Mouse (Mus musculus) embryo, embryonic 9.5 days (tissue): ENCODE measurements around the gene Tlr11.

ENCODE experiments used
- DNase-seq: peaks from one replicate; pipeline ENCODE4 v3.0.0-alpha.2; 2017; ENCODE audit errors: extremely low spot score

Tlr11 gene

GRCm38 (mm10) chr14:50357593-50357992 lies at the start of gene Tlr11:
Gene Tlr11, plus strand, starts transcription at chr14:50357914.
- no peak for DNase-seq

- DNase-seq, result no peak
These were observed 31.1 kb upstream of the Tlr11 start, which contains the start of gene Olfr734 for GRCm38 (mm10) chr14:50326661-50327060. Gene Olfr734, minus strand, starts transcription at chr14:50326761.

- no peak for DNase-seq
These were observed 8.9 kb upstream of the Tlr11 start, which contains the start of gene Olfr735 for GRCm38 (mm10) chr14:50348796-50349195. Gene Olfr735, minus strand, starts transcription at chr14:50348872.

GRCm38 (mm10) chr14:50352438-50352837 lies 5.3 kb upstream of the Tlr11 start:
- peak; percentile 8 for DNase-seq

- DNase-seq, result no peak
These were observed 989 bp upstream of the Tlr11 start for GRCm38 (mm10) chr14:50356725-50357124.

GRCm38 (mm10) chr14:50360480-50360879 lies 2.8 kb downstream of the Tlr11 start:
- DNase-seq, result no peak

- no peak for DNase-seq
These were observed 5.8 kb downstream of the Tlr11 start for GRCm38 (mm10) chr14:50363561-50363960.

- DNase-seq, result no peak
These were observed 23.1 kb downstream of the Tlr11 start, which contains the start of gene Olfr736 for GRCm38 (mm10) chr14:50380863-50381262. Gene Olfr736, plus strand, starts transcription at chr14:50381163.

- DNase-seq, result no peak
These were observed 49.6 kb downstream of the Tlr11 start, which contains the start of gene Olfr738 for GRCm38 (mm10) chr14:50407268-50407667. Gene Olfr738, plus strand, starts transcription at chr14:50407568.
